Mouse (Mus musculus) brain, embryonic 14.5 days (tissue): ENCODE measurements around the gene Chd6.

ENCODE experiments used
- CTCF ChIP-seq: fragments of 200-500 bp; IDR thresholded peaks from 2 replicates; pipeline ENCODE4 v1.5.1; 2012; ENCODE audit warnings: inconsistent platforms, mild to moderate bottlenecking, moderate library complexity, borderline replicate concordance; ENCODE audit not compliant: insufficient read depth, insufficient read length; ENCODE audit errors: extremely low read depth
- POLR2A ChIP-seq: fragments of 200-500 bp; IDR thresholded peaks from 2 replicates; pipeline ENCODE4 v1.6.1; 2012; ENCODE audit warnings: mild to moderate bottlenecking, inconsistent platforms, borderline replicate concordance; ENCODE audit not compliant: poor library complexity, insufficient read depth, insufficient read length, severe bottlenecking; ENCODE audit errors: extremely low read depth

- TF ChIP-seq CTCF = peak; percentile 41; the same call in 1 of the 2 replicates
- TF ChIP-seq POLR2A = no peak
Measured at GRCm38 (mm10) chr2:161042874-161043273, 66.0 kb downstream of the Chd6 start.
